20 mouse cellular contexts compared by ENCODE assay signal in the genomic region with DNA sequence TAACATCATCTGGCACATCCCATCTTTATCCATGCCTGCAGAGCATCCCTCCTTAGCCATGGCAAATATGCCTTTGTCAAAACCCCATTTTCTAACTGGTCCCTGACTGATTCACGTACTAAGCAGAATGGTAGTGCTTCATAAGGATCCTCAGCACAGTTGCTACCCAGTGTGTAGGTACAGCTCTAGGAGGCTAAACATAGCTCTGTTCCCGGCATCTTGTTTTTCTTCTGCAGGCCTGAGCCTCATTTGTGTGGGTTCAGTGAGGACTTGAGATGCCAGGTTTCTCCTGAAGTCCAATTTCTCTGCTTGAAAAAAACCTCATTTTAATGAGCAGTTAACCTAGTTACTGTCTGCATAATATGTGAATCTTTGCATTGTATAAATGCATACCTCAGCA. TPM values are rescaled to one million over a fixed set of nuclear protein-coding genes. Genes with fewer than 3 reads are reported as not detected.
DNase-seq lines count a peak whose midpoint lies in the region; ATAC-seq lines count a peak whose summit lies in the region.
"Had no signal": no experiment of that assay in that cellular context is flagged by ENCODE, and none has a peak within 500 bp of the region (broad histone marks: within the 10 kb centered on the region; RNA-seq: fewer than 3 reads in every experiment).

No protein-coding gene starts in this region.

- intact Hi-C loops in left cerebral cortex, postnatal 4 days (cut with DNase I): no loop called here
- intact Hi-C loops in left cerebral cortex, postnatal 36 days (cut with DNase I): no loop called here

- DNase-seq in frontal cortex, postnatal 14 days (ENCODE audit: low spot score in 2 of 2): no peak
- DNase-seq in left cerebral cortex, adult 18-20 months (ENCODE audit: low spot score in 2 of 2): peak; percentile 36 to 55
- DNase-seq in left cerebral cortex, postnatal 4 days: no peak
- DNase-seq in brain, adult 2 months (ENCODE audit: low read depth, low spot score): peak; percentile 83
- DNase-seq in left cerebral cortex, postnatal 36 days (ENCODE audit: low spot score in 2 of 2): peak; percentile 49 to 61
- DNase-seq in MN1 (ENCODE audit: low spot score): no peak
- DNase-seq: adrenal gland, adult 2 months; cerebellum, adult 18-20 months; embryo, embryonic 11 days; gastrocnemius, postnatal 14 days; heart, adult 11 months; heart, postnatal 10 days; kidney, postnatal 25 days; liver; lung, postnatal 4 days; midbrain, embryonic 14.5 days had no signal

- ATAC-seq in frontal cortex, adult (ENCODE audit: low TSS enrichment): peak; percentile 99
- ATAC-seq: forebrain, embryonic 13.5 days; intestine, postnatal 0 days had no signal

RNA-seq across cellular contexts. Expression of a gene that starts 30.4 kb away (rescaled TPM):
- total RNA-seq in left cerebral cortex, adult 18-20 months (2021): 1,000 to 10,000 TPM in 1 of 2 experiments, 100 to 1,000 TPM in 1; 953 to 1,010 TPM
- total RNA-seq in left cerebral cortex, postnatal 4 days (2021): 1,000 to 10,000 TPM; 1,425 to 1,439 TPM
- 1,000 to 10,000 TPM in 1 of 2 experiments, 100 to 1,000 TPM in 1; 960 to 1,113 TPM for total RNA-seq in left cerebral cortex, postnatal 36 days (2021)
- total RNA-seq: megakaryocyte-erythroid progenitor cell, adult 5-6 weeks had no signal

Comparison
In these comparisons a context has a peak if more than half of its experiments do, and no peak if none do; other contexts are left out.
1. DNase-seq: peak in left cerebral cortex, adult 18-20 months (2 of 2), brain, adult 2 months (single experiment) and left cerebral cortex, postnatal 36 days (2 of 2); none in frontal cortex, postnatal 14 days (0 of 2), left cerebral cortex, postnatal 4 days (single experiment) and MN1 (single experiment).